Mouse (Mus musculus): ENCODE results near the gene Galnt17.

Galnt17 gene

DNA sequence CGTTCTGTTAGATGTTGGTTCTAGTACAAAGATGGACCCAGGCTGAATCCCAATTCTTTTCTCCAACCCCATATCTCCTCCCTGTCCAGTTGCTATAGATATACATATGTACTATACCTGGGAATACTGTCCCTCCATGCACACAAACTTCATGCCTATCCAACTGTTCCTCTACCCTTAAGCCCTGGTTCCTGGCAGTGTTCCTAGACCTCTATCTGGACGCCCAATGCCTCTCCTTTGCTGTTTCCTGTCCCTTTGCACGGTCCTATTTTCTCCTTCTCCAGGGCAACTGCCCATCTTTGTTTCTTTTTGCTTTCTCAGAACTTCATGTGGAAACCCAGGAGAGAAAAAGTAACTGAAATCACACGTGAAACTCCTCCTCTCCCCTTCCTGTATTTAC is 188.4 kb downstream of the Galnt17 start:
- DNase-seq = no peak

- no peak for DNase-seq
These were observed 190.8 kb downstream of the Galnt17 start for GRCm38 (mm10) chr5:131117391-131118040.

DNA sequence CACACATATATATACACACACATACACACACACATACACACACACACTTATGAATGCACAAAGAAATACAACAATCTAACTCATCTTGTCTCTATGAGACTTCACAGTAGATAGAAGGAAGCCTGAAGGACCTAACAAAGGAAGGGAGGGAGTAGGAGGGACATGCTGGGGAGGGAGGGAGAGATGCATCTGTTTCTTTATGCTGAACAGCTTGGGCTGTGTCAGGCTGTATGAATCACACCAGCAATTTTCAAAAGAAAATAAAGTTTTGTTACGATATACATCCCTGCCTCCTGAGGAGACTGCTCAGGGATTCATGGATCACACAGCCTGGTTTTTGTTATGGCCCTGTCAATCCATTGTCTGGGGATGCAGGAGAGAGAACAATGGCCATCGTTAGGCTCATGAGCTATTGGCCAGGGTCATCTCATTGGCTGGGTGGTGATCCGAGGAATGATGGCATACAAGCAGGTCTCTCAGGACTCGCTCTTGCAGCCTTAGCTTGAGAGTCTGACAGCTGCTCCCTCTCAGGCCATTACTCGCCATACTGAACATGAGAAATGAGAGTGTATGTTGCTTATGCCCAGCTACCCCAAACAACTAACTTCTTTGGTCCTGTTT is 194.3 kb downstream of the Galnt17 start:
- no peak for DNase-seq

DNA sequence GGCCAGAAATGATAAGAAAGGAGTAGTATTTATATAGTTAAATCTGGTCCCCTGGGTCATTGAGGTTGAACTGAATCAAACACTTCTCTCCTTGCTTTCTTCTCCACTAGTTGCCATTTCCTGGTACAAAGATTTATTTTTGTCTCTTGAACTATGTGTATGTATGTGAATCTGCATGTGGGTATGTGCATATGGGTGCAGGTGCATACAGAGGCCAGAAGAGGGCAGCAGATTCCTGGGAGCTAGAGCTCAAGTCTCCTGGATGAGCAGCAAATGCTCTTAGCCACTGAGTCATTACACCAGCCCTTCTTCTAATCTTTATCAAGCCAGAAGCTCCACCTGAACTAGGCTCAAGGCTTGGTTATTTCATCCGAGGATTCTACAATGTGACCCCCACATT is 201.1 kb downstream of the Galnt17 start:
- DNase-seq = no peak

- no peak for DNase-seq
These were observed 211.5 kb downstream of the Galnt17 start for GRCm38 (mm10) chr5:131096824-131097223.

DNA sequence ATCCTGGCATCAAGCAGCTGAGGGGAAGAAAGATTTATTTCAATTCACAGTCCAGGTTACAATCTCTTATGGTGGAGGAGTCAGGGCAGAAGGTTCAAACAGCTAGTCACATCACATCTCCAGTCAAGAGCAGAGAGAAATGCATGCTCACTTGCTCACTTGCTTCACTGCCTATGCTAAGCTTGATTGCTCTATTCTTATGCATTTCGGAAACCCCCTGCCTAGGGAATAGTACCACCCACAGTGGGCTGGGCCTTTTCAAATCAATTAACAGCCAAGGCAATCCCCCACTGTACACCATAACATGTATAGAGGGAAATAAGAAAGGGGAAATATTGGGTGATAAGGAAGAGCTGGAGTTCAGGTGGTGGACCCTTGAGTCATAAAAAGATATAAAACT is 212.7 kb downstream of the Galnt17 start:
- DNase-seq = no peak

DNA sequence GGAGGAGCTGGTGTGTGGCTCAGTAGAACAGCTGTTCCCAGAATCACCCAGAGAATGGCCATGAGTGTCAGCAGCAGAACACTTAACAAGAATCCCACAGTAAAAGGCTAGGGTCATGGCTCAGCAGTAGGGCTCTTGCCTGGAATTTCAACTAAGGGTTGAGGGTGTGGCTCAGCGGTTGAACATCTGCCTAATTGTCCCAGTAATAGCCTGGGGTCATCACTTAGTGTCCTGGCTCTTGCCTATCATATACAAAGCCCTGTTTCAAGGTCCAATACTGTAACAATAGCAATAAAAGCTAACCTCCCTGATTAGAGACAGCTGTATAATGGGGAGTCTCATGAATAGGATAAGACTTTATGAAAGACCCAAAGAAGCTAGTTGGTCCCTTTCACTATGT is 213.5 kb downstream of the Galnt17 start:
- no peak for DNase-seq

- no peak for DNase-seq
These were observed 214.2 kb downstream of the Galnt17 start for GRCm38 (mm10) chr5:131094138-131094537.

GRCm38 (mm10) chr5:131089876-131090275 is 218.4 kb downstream of the Galnt17 start:
- no peak for DNase-seq

DNA sequence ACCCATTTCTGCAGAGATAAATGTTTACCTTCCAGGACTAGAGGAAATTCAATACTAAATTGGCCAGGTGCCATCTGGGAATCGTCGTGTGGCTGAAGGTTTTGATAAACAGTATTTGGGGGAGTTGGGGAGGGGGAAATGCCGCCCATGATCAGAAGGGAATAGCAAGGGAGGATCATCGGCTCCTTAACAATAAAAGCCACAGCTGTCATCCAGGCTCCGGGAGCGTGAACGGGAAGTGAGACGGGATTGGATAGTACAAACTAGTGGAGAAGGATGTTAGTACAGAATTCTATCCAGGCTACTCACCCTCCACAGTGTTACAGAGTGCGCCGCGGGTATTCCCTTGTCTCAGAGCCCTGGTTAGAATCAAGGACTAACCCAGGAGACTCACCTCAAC is 219.4 kb downstream of the Galnt17 start:
- no peak for DNase-seq

DNA sequence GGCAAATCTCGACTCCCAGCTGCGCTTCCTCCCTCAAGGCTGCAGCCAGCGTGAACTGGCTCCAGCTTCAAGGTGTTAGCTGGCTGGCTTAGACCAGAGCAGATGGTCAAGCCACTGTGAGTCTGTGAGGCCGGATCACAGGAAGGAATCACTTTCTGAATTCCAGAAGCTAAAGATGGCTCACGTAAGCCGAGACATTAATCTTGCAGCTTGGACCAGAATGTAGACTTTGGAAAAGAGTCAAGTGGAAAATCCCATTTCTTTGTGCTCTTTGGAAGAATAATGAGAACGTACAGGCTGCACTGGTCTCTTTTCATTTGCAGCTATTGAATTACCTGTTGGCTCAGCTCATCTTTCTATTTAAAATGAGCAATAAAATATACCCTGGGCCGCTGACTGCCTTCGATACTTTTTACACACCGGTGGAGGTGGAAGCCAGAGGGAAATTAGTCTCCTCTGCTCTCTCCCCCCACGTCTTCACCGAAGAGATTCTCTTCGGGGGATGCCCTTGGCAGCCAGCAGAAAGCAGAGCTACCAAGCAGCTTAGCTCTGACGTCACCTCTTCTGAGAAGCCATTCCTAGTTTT is 225.1 kb downstream of the Galnt17 start:
- DNase-seq = no peak

DNA sequence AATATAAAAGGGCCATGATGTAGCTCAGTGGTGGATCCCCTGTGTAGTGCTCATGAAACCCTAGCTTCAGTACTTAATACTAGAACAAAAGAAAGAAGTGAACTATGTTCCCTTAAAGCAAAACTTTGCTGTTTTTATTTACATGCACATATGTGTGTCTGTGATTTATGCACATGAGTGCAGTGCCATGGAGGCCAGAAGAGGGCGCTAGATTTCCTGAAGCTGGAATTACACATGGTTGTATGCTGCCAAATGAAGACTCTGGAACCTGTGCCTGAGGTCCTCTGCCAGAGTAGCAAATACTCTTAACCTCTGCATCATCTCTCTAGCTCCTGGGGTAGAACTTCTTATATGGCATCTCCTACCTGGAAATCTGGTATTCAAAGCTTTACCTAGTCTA is 230.6 kb downstream of the Galnt17 start:
- DNase-seq = no peak

DNA sequence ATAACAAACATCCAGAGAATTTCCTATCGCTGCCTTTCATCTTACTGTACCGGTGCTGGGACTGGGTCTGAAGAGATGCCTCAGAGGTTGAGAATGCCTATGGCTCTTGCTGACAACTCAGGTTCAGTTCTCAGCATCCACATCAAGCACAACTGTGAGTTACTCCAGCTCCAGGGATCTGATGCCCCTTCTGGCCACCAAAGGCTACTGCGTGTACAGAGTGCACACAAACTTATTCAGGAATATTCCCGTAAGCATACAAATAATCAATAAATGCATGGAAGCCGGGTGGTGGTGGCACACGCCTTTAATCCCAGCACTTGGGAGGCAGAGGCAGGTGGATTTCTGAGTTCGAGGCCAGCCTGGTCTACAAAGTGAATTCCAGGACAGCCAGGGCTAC is 232.5 kb downstream of the Galnt17 start:
- DNase-seq = no peak

- DNase-seq = no peak
These were observed 234.0 kb downstream of the Galnt17 start for GRCm38 (mm10) chr5:131074295-131074694.

- peak; percentile 26 for DNase-seq
These were observed 243.1 kb downstream of the Galnt17 start for GRCm38 (mm10) chr5:131065174-131065573.

DNA sequence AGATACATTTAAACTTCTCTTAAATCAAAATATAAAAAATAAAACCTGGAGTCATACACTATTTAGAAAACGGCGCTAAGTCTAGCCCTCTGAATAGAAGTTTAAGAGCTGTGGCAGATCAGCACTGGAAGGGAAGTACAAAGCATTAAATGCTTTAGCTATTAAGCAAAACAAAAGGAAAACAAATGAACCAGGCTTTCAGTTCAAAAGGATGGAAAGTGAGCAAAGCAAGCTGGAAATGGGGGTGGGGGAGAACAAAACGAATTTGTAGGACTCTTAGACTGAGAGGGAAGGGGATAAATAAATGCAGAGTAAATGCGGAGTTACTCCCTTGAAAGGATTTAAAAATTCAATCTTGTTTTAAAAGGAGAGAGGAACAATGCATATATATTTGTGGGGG is 259.8 kb downstream of the Galnt17 start:
- no peak for DNase-seq

- DNase-seq = no peak
These were observed 265.2 kb downstream of the Galnt17 start for GRCm38 (mm10) chr5:131043130-131043529.

DNA sequence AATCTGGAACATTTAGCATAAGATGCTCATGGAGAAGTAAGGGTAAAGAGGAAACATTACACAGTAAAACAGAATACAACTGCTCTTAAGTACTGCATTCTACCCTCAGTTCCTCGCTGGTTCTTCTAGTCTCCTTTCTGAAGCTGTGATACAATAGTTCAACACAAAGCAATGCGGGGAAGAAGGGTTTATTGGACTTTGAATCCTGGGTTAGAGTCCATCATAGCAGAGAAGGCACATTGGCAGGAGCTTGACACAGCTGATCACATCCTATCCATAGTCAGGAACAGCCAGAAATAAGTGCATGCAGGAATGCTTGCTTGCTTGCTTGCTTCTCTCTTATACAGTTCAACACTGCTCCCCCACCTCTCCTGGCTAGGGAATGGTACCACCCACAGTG is 267.9 kb downstream of the Galnt17 start:
- DNase-seq = no peak

DNA sequence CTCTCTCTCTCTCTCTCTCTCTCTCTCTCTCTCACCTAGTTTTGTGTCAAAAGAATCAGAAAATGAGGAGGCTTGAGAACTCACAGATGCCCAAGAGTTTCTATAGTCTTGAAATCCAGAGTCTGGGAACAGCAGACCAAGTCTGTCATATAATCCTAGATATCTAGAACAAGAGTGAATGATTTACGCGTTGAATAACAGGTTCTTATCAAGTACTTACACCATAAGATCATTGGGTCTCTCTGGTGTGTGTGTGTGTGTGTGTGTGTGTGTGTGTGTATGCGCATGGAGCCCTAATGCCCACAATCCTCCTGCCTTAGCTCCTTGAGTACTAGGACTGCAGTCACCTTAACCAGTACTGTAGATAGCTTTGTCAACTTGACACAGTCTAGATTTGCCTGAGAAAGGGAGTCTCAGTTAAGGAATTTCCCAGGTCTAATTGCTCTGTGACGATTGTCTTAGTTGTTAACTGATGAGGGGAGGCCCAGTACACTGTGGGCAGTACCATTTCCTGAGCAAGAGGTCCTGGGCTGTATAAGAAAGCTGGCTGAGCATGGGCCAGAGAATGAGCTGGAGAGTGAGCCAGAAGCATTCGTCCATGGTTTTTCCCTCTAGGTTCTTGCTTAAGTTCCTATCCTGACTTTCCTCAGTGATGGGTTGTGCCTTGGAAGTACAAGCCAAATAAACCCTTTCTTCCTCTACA is 268.5 kb downstream of the Galnt17 start:
- DNase-seq = no peak

DNA sequence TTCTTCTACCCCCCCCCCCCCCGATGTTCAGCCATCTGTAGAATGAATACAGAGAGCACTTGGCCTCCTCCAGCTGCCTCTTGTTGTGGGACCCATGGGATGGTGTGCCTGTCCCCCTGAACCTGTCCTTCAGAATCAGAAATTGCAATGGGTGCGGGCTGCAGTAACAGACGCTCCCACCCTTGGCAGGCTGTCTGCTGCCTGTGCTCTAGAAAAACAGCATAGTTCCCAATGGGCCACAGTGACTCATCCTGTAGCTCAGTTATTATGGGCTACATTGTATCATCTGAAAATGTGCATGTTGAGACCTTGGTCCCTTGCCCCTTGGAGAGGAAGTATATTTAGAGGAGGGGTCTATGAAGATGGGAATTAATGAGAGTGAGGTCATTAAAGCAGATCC is 283.8 kb downstream of the Galnt17 start:
- DNase-seq = no peak

- DNase-seq = no peak
These were observed 285.8 kb downstream of the Galnt17 start for GRCm38 (mm10) chr5:131022396-131022993.

DNA sequence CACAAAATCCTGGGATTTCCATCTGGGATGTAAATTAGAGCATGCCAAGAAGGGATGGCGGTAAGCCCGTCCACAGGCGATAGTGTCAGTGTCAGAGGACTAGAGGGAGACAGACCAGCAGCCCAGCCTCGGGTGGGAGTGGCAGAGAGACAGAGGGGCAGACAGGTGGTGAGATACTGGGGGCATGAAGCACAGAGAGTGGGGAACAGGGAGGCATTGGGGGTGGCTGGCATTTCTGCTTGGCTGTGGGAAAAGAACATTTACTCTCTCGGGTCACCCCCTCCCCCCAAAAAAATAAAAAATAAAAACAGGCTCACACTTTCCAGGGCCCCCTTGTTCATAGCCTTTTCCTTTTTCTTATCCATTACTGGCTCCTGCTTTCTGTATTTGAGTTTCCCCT is 287.4 kb downstream of the Galnt17 start:
- no peak for DNase-seq

GRCm38 (mm10) chr5:131019346-131019965 is 288.8 kb downstream of the Galnt17 start:
- no peak for DNase-seq

Measured in right cerebral cortex, postnatal 14 days (tissue).